Mouse (Mus musculus): Measurements from ENCODE around the gene Tmem178b. TPM values are rescaled to one million over a fixed set of nuclear protein-coding genes. Genes with fewer than 3 reads are reported as not detected.
A peak's percentile ranks its signal among the peaks of the same experiment; 100 is the strongest.

Tmem178b gene
- polyA plus RNA-seq, 1 experiment from 2014 or later = 0.14 TPM

DNA sequence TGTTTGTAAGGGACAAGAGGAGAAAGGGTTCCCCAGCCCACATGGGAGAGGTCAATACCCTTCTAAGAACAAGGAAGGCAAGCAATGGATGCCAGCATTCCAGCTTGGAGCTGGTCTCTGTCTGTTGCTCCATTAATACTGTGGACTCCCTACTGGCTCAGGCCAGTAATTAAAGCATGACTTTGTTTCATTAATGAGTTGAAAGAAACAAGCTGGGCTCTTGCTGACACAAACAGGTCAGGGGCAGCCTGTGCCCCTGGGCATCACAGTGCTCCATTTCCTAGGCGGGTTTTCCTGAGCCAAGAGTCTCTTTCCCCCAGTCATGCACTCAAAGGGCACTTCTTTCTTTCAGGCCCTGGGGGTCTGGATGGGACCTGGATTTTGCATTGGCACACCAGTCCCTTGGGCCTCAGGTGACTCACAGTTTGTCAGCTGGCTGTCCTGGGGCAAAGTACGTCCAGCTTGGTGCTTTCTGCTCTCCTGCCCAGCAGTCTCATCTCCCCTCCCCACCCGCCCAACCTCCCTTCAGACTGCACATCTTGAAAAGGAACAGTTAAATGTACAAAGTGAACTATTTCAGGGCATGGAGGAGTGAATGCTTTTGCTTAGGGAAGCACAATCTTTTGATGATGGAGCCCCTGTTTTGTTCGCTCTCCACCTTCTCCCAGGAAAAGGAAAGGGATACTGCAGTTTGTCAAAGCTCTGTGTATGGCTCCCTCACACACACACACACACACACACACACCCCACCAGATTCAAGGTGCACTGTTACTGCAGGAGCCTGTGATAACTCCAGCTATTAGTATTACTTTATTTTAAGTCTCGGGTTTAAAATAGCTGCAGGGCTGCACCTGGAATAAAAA, 188.5 kb downstream of the Tmem178b start:
- Histone ChIP-seq H3K4me1 (replicated peaks; ENCODE audit: control insufficient read depth, insufficient read depth, low read length) (no peaks in the 10 kb centered on the region), H3K4me3 (ENCODE audit: low read length) (no peak overlapping the region), H3K36me3 (ENCODE audit: control insufficient read depth, insufficient read depth, low read length) (no peaks in the 10 kb centered on the region), H3K9me3 (ENCODE audit: control insufficient read depth, low read length) (no peaks in the 10 kb centered on the region), H3K4me2 (ENCODE audit: low read depth, low read length) (no peak overlapping the region), H3K9ac (ENCODE audit: low read length) (no peak overlapping the region), H3K27ac (ENCODE audit: low read length) (no peak overlapping the region), H3K27me3 (ENCODE audit: control insufficient read depth, insufficient read depth, low read depth, low read length) (no peaks in the 10 kb centered on the region)
- WGBS = 68% methylated on average over 5 of the region's 5 CpGs
- ATAC-seq (ENCODE audit: low read depth) = no peak

DNA sequence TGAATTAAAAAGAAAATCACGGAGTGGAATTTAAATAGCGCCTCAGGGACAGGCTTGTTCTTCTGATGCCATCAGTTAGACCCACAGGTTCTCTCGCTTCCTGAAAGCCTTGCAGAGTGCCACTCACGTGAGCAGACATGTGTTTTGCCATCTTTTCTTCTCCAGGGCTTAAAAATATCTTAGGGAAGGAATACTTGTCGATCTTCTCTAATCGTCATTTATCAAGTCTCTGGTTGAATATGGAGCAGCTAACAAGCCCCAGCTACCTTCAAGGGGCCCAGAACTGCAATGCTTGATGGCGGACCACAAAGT, 189.1 kb downstream of the Tmem178b start:
- H3K36me3 ChIP-seq (ENCODE audit: control insufficient read depth, insufficient read depth, low read length) = no peaks in the 10 kb centered on the region
- H3K4me2 ChIP-seq (ENCODE audit: low read depth, low read length) = no peak overlapping the region
- no peak for ATAC-seq (ENCODE audit: low read depth)
- no peak overlapping the region for H3K27ac ChIP-seq (ENCODE audit: low read length)
- H3K9me3 ChIP-seq (ENCODE audit: control insufficient read depth, low read length) = no peaks in the 10 kb centered on the region
- no peak overlapping the region for H3K4me3 ChIP-seq (ENCODE audit: low read length)
- no peaks in the 10 kb centered on the region for H3K4me1 ChIP-seq (replicated peaks; ENCODE audit: control insufficient read depth, insufficient read depth, low read length)
- no peak overlapping the region for H3K9ac ChIP-seq (ENCODE audit: low read length)
- no peaks in the 10 kb centered on the region for H3K27me3 ChIP-seq (ENCODE audit: control insufficient read depth, insufficient read depth, low read depth, low read length)
- 89% methylated on average over 7 of the region's 7 CpGs for WGBS

DNA sequence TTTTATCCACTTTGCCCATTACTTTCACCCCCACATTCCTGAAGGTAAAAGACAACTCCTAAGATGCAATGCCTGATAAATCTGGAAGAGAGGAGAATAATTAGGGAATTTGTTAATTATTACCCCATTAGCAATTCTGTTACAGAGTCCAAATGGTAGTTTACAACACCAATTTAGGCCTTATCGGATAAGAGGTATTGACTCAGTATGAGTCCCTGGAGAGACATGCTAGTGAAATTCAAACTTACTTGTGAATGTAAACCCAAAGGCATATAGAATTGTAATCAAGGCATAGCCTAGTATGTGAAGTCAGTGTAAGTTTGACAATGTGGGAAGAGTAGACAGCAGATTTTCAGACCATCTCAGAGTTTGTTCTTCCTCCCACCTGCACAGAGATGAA, 190.4 kb downstream of the Tmem178b start:
- H3K4me1 ChIP-seq (replicated peaks; ENCODE audit: control insufficient read depth, insufficient read depth, low read length) = no peaks in the 10 kb centered on the region
- ATAC-seq (ENCODE audit: low read depth) = no peak
- H3K27ac ChIP-seq (ENCODE audit: low read length) = no peak overlapping the region
- no peaks in the 10 kb centered on the region for H3K27me3 ChIP-seq (ENCODE audit: control insufficient read depth, insufficient read depth, low read depth, low read length)
- H3K36me3 ChIP-seq (ENCODE audit: control insufficient read depth, insufficient read depth, low read length) = no peaks in the 10 kb centered on the region
- H3K9ac ChIP-seq (ENCODE audit: low read length) = no peak overlapping the region
- no peak overlapping the region for H3K4me2 ChIP-seq (ENCODE audit: low read depth, low read length)
- H3K9me3 ChIP-seq (ENCODE audit: control insufficient read depth, low read length) = no peaks in the 10 kb centered on the region
- H3K4me3 ChIP-seq (ENCODE audit: low read length) = no peak overlapping the region
- 100% methylated on average over 1 of the region's 1 CpGs for WGBS

DNA sequence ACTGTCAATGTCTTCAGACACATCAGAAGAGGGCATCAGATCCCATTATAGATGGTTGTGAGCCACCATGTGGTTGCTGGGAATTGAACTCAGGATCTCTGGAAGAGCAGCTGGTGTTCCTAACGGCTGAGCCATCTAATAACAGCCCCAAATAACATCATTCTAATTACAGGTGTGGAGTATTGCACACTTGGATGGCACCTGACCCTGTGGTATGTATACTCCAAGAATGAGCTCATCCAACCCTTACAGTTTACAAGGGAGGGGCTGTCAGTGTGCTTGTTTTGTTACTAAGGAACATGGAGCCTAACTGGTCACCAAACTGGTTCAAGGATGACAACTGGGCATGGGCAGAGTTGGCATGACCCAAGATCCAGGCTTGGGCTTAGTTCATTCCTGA, 190.8 kb downstream of the Tmem178b start:
- H3K4me2 ChIP-seq (ENCODE audit: low read depth, low read length) = no peak overlapping the region
- WGBS = 54% methylated on average over 1 of the region's 1 CpGs
- H3K27ac ChIP-seq (ENCODE audit: low read length) = no peak overlapping the region
- no peaks in the 10 kb centered on the region for H3K27me3 ChIP-seq (ENCODE audit: control insufficient read depth, insufficient read depth, low read depth, low read length)
- no peaks in the 10 kb centered on the region for H3K9me3 ChIP-seq (ENCODE audit: control insufficient read depth, low read length)
- H3K4me3 ChIP-seq (ENCODE audit: low read length) = no peak overlapping the region
- H3K4me1 ChIP-seq (replicated peaks; ENCODE audit: control insufficient read depth, insufficient read depth, low read length) = no peaks in the 10 kb centered on the region
- no peak for ATAC-seq (ENCODE audit: low read depth)
- no peaks in the 10 kb centered on the region for H3K36me3 ChIP-seq (ENCODE audit: control insufficient read depth, insufficient read depth, low read length)
- H3K9ac ChIP-seq (ENCODE audit: low read length) = no peak overlapping the region

DNA sequence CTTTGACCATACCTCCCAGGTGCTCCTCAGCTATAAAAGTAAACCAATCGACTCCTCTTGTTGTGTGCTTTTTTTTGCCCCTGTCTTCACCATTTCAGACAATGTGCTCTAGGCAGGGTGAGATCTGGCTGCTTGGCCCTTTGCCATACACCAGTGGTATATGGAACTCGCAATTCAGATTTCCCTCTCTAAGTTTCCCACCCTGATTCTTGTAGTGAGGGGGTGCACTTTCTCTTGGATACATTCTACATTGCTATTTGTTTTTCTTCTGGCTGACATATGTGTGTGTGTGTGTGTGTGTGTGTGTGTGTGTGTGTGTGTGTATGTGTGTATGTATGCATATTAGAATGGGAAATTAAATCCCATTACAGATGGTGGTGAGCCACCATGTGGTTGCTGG, 191.3 kb downstream of the Tmem178b start:
- Histone ChIP-seq H3K9ac (ENCODE audit: low read length) (no peak overlapping the region), H3K4me1 (replicated peaks; ENCODE audit: control insufficient read depth, insufficient read depth, low read length) (no peaks in the 10 kb centered on the region), H3K9me3 (ENCODE audit: control insufficient read depth, low read length) (no peaks in the 10 kb centered on the region), H3K36me3 (ENCODE audit: control insufficient read depth, insufficient read depth, low read length) (no peaks in the 10 kb centered on the region), H3K4me2 (ENCODE audit: low read depth, low read length) (no peak overlapping the region), H3K4me3 (ENCODE audit: low read length) (no peak overlapping the region), H3K27ac (ENCODE audit: low read length) (no peak overlapping the region), H3K27me3 (ENCODE audit: control insufficient read depth, insufficient read depth, low read depth, low read length) (no peaks in the 10 kb centered on the region)
- 71% methylated on average over 2 of the region's 2 CpGs for WGBS
- no peak for ATAC-seq (ENCODE audit: low read depth)

DNA sequence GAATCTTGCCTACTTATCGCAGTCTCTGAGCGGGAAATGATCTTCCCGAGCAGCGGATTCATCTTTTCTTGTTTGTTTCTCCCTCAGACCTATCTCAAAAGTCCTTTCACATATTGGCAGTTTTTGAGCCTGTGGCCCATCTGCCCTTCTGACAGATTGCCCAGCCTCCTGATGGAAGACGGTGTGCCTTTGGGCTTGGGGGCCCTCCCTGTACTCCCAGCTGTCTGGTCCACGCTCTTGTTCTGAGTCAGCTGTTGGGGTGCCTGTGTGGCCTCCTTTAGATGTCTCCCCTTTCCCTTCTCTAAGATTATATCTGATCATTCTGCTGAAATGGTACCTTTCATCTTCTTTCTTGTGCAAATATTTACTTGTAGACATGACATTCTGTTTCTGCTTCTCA, 195.4 kb downstream of the Tmem178b start:
- 17% methylated on average over 6 of the region's 6 CpGs for WGBS
- H3K4me2 ChIP-seq (ENCODE audit: low read depth, low read length) = no peak overlapping the region
- no peak for ATAC-seq (ENCODE audit: low read depth)
- H3K9me3 ChIP-seq (ENCODE audit: control insufficient read depth, low read length) = no peaks in the 10 kb centered on the region
- H3K9ac ChIP-seq (ENCODE audit: low read length) = no peak overlapping the region
- no peak overlapping the region for H3K27ac ChIP-seq (ENCODE audit: low read length)
- H3K4me1 ChIP-seq (replicated peaks; ENCODE audit: control insufficient read depth, insufficient read depth, low read length) = peaks cover 4% of the 10 kb centered on the region; the same call in 1 of the 2 replicates
- no peaks in the 10 kb centered on the region for H3K36me3 ChIP-seq (ENCODE audit: control insufficient read depth, insufficient read depth, low read length)
- no peak overlapping the region for H3K4me3 ChIP-seq (ENCODE audit: low read length)
- no peaks in the 10 kb centered on the region for H3K27me3 ChIP-seq (ENCODE audit: control insufficient read depth, insufficient read depth, low read depth, low read length)

DNA sequence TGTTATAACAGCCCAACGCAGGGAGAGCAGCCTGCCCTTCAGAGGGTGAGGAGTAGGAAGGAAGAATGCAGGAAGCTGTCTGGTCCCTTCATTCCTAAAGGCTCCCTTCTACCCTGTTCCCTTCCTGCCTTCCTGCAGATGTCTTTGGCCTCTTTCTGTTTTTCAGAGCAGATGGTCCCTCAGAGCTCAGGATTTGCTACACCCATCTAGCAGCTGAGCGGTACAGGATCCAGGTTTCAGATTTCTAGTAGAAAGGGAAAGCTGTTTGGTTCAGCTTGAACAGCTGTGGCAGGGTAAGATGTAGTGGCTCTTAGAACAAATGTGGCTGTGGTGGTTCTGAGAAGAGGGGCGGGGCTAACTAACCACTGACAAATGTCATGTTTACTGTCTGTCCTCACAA, 197.9 kb downstream of the Tmem178b start:
- H3K27me3 ChIP-seq (ENCODE audit: control insufficient read depth, insufficient read depth, low read depth, low read length) = no peaks in the 10 kb centered on the region
- peaks cover 4% of the 10 kb centered on the region; the same call in 1 of the 2 replicates for H3K4me1 ChIP-seq (replicated peaks; ENCODE audit: control insufficient read depth, insufficient read depth, low read length)
- H3K4me2 ChIP-seq (ENCODE audit: low read depth, low read length) = no peak overlapping the region
- no peak overlapping the region for H3K27ac ChIP-seq (ENCODE audit: low read length)
- no peaks in the 10 kb centered on the region for H3K36me3 ChIP-seq (ENCODE audit: control insufficient read depth, insufficient read depth, low read length)
- ATAC-seq (ENCODE audit: low read depth) = no peak
- H3K9me3 ChIP-seq (ENCODE audit: control insufficient read depth, low read length) = no peaks in the 10 kb centered on the region
- H3K4me3 ChIP-seq (ENCODE audit: low read length) = no peak overlapping the region
- H3K9ac ChIP-seq (ENCODE audit: low read length) = no peak overlapping the region
- 21% methylated on average over 3 of the region's 3 CpGs for WGBS

DNA sequence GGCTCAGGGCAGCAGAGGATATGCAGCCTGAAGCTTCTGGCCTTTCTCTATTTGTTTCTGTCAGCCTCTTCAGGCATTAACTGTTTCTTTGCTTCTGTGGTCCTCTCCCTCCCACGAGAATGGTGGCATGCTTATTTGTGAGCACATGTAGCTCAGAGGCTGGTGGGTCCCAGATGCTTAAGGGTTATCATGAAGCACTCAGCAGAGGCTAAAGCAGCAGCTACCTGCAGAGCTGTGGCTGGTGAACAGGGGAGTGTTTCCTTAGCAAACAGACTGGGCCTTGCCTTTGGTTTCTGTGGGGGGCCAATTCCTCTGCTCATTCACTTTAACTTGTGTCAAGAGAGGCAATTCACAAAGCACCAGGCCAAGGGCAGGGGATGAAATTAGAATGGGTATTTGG, 203.0 kb downstream of the Tmem178b start:
- Histone ChIP-seq H3K9me3 (ENCODE audit: control insufficient read depth, low read length) (no peaks in the 10 kb centered on the region), H3K4me3 (ENCODE audit: low read length) (no peak overlapping the region), H3K4me2 (ENCODE audit: low read depth, low read length) (no peak overlapping the region), H3K9ac (ENCODE audit: low read length) (no peak overlapping the region), H3K36me3 (ENCODE audit: control insufficient read depth, insufficient read depth, low read length) (no peaks in the 10 kb centered on the region), H3K27me3 (ENCODE audit: control insufficient read depth, insufficient read depth, low read depth, low read length) (no peaks in the 10 kb centered on the region), H3K4me1 (replicated peaks; ENCODE audit: control insufficient read depth, insufficient read depth, low read length) (peaks cover 3% of the 10 kb centered on the region), H3K27ac (ENCODE audit: low read length) (no peak overlapping the region)
- peak; percentile 86 for ATAC-seq (ENCODE audit: low read depth)
- WGBS = 10% methylated on average over 1 of the region's 1 CpGs

DNA sequence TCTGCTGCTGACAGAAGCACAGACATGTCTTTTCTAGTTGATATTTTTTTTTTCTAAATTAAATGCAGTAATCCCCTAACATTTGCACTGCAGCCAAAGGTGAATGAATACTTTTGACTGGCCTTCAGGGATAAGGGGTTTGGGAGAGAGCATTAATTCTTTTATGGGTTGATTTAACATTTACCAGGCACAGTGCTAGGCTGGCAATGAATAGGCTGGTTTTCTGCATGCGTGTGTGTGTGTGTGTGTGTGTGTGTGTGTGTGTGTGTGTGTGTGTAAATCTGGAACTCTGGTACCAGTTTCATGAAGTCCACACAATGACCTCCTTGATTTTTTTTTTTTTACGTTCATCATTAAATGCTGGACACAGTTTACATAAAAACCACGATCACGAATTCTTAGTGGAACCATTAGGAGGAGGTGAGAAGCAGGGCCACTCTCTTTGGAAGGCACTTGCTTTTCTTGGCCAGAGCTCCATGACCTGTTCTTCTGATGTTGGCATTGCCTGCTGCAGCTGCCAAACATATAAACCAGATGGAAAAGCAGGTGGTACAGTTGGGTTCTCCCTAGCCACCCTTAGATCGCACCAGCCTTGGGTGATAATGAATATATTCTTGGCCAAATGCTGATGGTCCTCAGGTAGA, 203.7 kb downstream of the Tmem178b start:
- WGBS = 68% methylated on average over 5 of the region's 5 CpGs
- Histone ChIP-seq H3K27ac (ENCODE audit: low read length) (no peak overlapping the region), H3K4me2 (ENCODE audit: low read depth, low read length) (no peak overlapping the region)

More for the DNA sequence above, 203.7 kb downstream of the Tmem178b start:
- H3K27me3 ChIP-seq (ENCODE audit: control insufficient read depth, insufficient read depth, low read depth, low read length) = no peaks in the 10 kb centered on the region
- no peak for ATAC-seq (ENCODE audit: low read depth)
- H3K9ac ChIP-seq (ENCODE audit: low read length) = no peak overlapping the region
- H3K4me1 ChIP-seq (replicated peaks; ENCODE audit: control insufficient read depth, insufficient read depth, low read length) = peaks cover 2% of the 10 kb centered on the region; the same call in 1 of the 2 replicates
- H3K4me3 ChIP-seq (ENCODE audit: low read length) = no peak overlapping the region
- H3K36me3 ChIP-seq (ENCODE audit: control insufficient read depth, insufficient read depth, low read length) = no peaks in the 10 kb centered on the region
- no peaks in the 10 kb centered on the region for H3K9me3 ChIP-seq (ENCODE audit: control insufficient read depth, low read length)
